Mouse (Mus musculus) splenic B cell, adult 2 months (primary cell): ENCODE measurements at regions not wholly inside any gene's neighbourhood (a gene's known extent, or its start where the extent isn't known, plus 50 kb on each side); places are given as distances from the start of the nearest gene placed in this dataset.

Source experiments
- DNase-seq: peaks from one replicate; pipeline ENCODE4 v3.0.0-alpha.2; 2011; ENCODE audit warnings: low read depth, low spot score
- H3K27me3 ChIP-seq: 2 replicates; pipeline ENCODE4 v1.6.1; 2012; ENCODE audit warnings: mild to moderate bottlenecking, low read length, moderate library complexity, mixed read lengths; ENCODE audit not compliant: control insufficient read depth, poor library complexity, insufficient read depth, severe bottlenecking
- H3K36me3 ChIP-seq: 2 replicates; pipeline ENCODE4 v1.6.1; 2012; ENCODE audit warnings: mild to moderate bottlenecking, low read length, moderate library complexity, mixed read lengths; ENCODE audit not compliant: control insufficient read depth, poor library complexity, insufficient read depth, severe bottlenecking

GRCm38 (mm10) chr5:118343444-118344320 lies 98.7 kb downstream of the 2410131K14Rik start:
- DNase-seq = no peak
- H3K36me3 ChIP-seq = no peaks in the 10 kb centered on the region

GRCm38 (mm10) chr5:118345226-118345625 lies 100.2 kb downstream of the 2410131K14Rik start:
- no peaks in the 10 kb centered on the region for H3K36me3 ChIP-seq
- no peak for DNase-seq
- H3K27me3 ChIP-seq = no peaks in the 10 kb centered on the region

More at GRCm38 (mm10) chr5:118343444-118344320, 98.7 kb downstream of the 2410131K14Rik start:
- H3K27me3 ChIP-seq = no peaks in the 10 kb centered on the region

GRCm38 (mm10) chr5:118349057-118349456 lies 104.0 kb downstream of the 2410131K14Rik start:
- no peak for DNase-seq
- H3K36me3 ChIP-seq = no peaks in the 10 kb centered on the region
- H3K27me3 ChIP-seq = no peaks in the 10 kb centered on the region

- no peak for DNase-seq
- Histone ChIP-seq H3K27me3 (no peaks in the 10 kb centered on the region), H3K36me3 (no peaks in the 10 kb centered on the region)
Observed at GRCm38 (mm10) chr5:118351301-118351700, 106.3 kb downstream of the 2410131K14Rik start.

- DNase-seq = no peak
- H3K36me3 ChIP-seq = no peaks in the 10 kb centered on the region
- no peaks in the 10 kb centered on the region for H3K27me3 ChIP-seq
Observed at GRCm38 (mm10) chr5:118352142-118352541, 107.1 kb downstream of the 2410131K14Rik start.

GRCm38 (mm10) chr5:118353061-118353460 lies 108.0 kb downstream of the 2410131K14Rik start:
- Histone ChIP-seq H3K27me3 (no peaks in the 10 kb centered on the region), H3K36me3 (no peaks in the 10 kb centered on the region)
- no peak for DNase-seq

GRCm38 (mm10) chr5:118353689-118354088 lies 108.7 kb downstream of the 2410131K14Rik start:
- no peak for DNase-seq

GRCm38 (mm10) chr5:118354127-118354526 lies 109.1 kb downstream of the 2410131K14Rik start:
- Histone ChIP-seq H3K27me3 (no peaks in the 10 kb centered on the region), H3K36me3 (no peaks in the 10 kb centered on the region)
- DNase-seq = no peak

More at GRCm38 (mm10) chr5:118353689-118354088, 108.7 kb downstream of the 2410131K14Rik start:
- Histone ChIP-seq H3K27me3 (no peaks in the 10 kb centered on the region), H3K36me3 (no peaks in the 10 kb centered on the region)

- DNase-seq = no peak
- Histone ChIP-seq H3K36me3 (no peaks in the 10 kb centered on the region), H3K27me3 (no peaks in the 10 kb centered on the region)
Observed at GRCm38 (mm10) chr5:118354871-118355270, 109.8 kb downstream of the 2410131K14Rik start.

GRCm38 (mm10) chr5:118355287-118355686 lies 110.3 kb downstream of the 2410131K14Rik start:
- Histone ChIP-seq H3K27me3 (no peaks in the 10 kb centered on the region), H3K36me3 (no peaks in the 10 kb centered on the region)
- no peak for DNase-seq

GRCm38 (mm10) chr5:118355691-118356337 lies 110.8 kb downstream of the 2410131K14Rik start:
- Histone ChIP-seq H3K36me3 (no peaks in the 10 kb centered on the region), H3K27me3 (no peaks in the 10 kb centered on the region)
- no peak for DNase-seq

- peak; percentile 76 for DNase-seq
- no peaks in the 10 kb centered on the region for H3K36me3 ChIP-seq
- no peaks in the 10 kb centered on the region for H3K27me3 ChIP-seq
Observed at GRCm38 (mm10) chr5:118359646-118360373, 114.8 kb downstream of the 2410131K14Rik start.

- H3K36me3 ChIP-seq = no peaks in the 10 kb centered on the region
- no peak for DNase-seq
- H3K27me3 ChIP-seq = no peaks in the 10 kb centered on the region
Observed at GRCm38 (mm10) chr5:118360374-118361064, 115.5 kb downstream of the 2410131K14Rik start.

GRCm38 (mm10) chr5:118361133-118361852 lies 116.3 kb downstream of the 2410131K14Rik start:
- Histone ChIP-seq H3K36me3 (no peaks in the 10 kb centered on the region), H3K27me3 (no peaks in the 10 kb centered on the region)
- no peak for DNase-seq
